Mouse (Mus musculus) liver, embryonic 14.5 days (tissue): ENCODE results near the gene Cdpf1. TPM values are rescaled to one million over a fixed set of nuclear protein-coding genes. Genes with fewer than 3 reads are reported as not detected.
A peak's percentile ranks its signal among the peaks of the same experiment; 100 is the strongest.

Experiments used
- ATAC-seq: fragments of 200-750 bp; cut with Nextera tagmentation; 2 replicates; pipeline ENCODE4 v1.8.0; 2017; ENCODE audit warnings: moderate number of reproducible peaks, mild to moderate bottlenecking, moderate library complexity; ENCODE audit not compliant: insufficient read depth
- DNase-seq, 3 experiments: peaks; one replicate each; pipeline ENCODE4 v3.0.0-alpha.2; 2012 to 2013; ENCODE audit warnings: low read depth in 3 of 3, low spot score in 3 of 3
- H3K27ac ChIP-seq: fragments of 300-500 bp; sonication (generic); 2 replicates; pipeline ENCODE4 v1.5.1; 2014; ENCODE audit warnings: moderate library complexity, mild to moderate bottlenecking, control low read depth, inconsistent platforms
- H3K27me3 ChIP-seq: fragments of 300-500 bp; sonication (generic); 2 replicates; pipeline ENCODE4 v1.6.1; 2014; ENCODE audit warnings: mild to moderate bottlenecking, low read length, moderate library complexity; ENCODE audit not compliant: control insufficient read depth, insufficient read depth
- H3K36me3 ChIP-seq: fragments of 300-500 bp; sonication (generic); replicated peaks from 2 replicates; pipeline ENCODE4 v1.6.1; 2014; ENCODE audit warnings: low read depth; ENCODE audit not compliant: control insufficient read depth, insufficient read depth
- H3K4me1 ChIP-seq, 2 experiments: fragments of 200-500 bp in 1 of 2; fragments of 300-500 bp in 1 of 2; sonication (generic) in 1 of 2; replicated peaks; 2 replicates each; pipeline ENCODE4 v1.6.1; 2012 to 2014; ENCODE audit warnings: antibody characterized with exemption in 1 of 2, inconsistent platforms in 1 of 2, low read length in 1 of 2; ENCODE audit not compliant: control insufficient read depth in 2 of 2, insufficient read depth in 2 of 2
- H3K4me2 ChIP-seq: fragments of 300-500 bp; sonication (generic); 2 replicates; pipeline ENCODE4 v1.6.1; 2014; ENCODE audit warnings: low read depth, mild to moderate bottlenecking, control low read depth, moderate library complexity
- H3K4me3 ChIP-seq, 2 experiments: fragments of 200-500 bp in 1 of 2; fragments of 300-500 bp in 1 of 2; sonication (generic) in 1 of 2; 2 replicates each; pipeline ENCODE4 v1.5.1; 2012 to 2014; ENCODE audit warnings: low read depth in 2 of 2, low read length in 2 of 2, mild to moderate bottlenecking in 2 of 2, control low read depth in 1 of 2, inconsistent platforms in 1 of 2, moderate library complexity in 1 of 2; ENCODE audit not compliant: insufficient read depth in 1 of 2
- H3K9ac ChIP-seq: fragments of 300-500 bp; sonication (generic); replicated peaks from 2 replicates; pipeline ENCODE4 v1.6.1; 2014; ENCODE audit warnings: mild to moderate bottlenecking, control low read depth, moderate library complexity
- H3K9me3 ChIP-seq: fragments of 300-500 bp; sonication (generic); 2 replicates; pipeline ENCODE4 v1.6.1; 2016; ENCODE audit warnings: low read length, mixed read lengths; ENCODE audit not compliant: control insufficient read depth
- CTCF ChIP-seq: IDR thresholded peaks from 2 replicates; pipeline ENCODE4 v1.5.1; 2016; ENCODE audit warnings: antibody characterized with exemption, low read depth, control low read depth
- EP300 ChIP-seq: IDR thresholded peaks from 2 replicates; pipeline ENCODE4 v1.6.1; 2016; ENCODE audit warnings: antibody characterized with exemption, low read depth
- WGBS: fragments of 180-500 bp; shearing (Covaris S2); extraction: QIAGEN DNeasy Blood & Tissue Kit; methylation state at CpG from one replicate; pipeline ENCODE4 v1.1.7; 2014; ENCODE audit not compliant: insufficient replicate concordance; 5-methylcytosine and 5-hydroxymethylcytosine counted together
- polyA plus RNA-seq, 2 experiments: library from polyadenylated mRNA; depleted of rRNA in 1 of 2; stranded (reverse) in 1 of 2; unstranded in 1 of 2; fragments of >200 nt; fragmentation: Nextera tagmentation in 1 of 2; extraction: Ambion mirVana in 1 of 2; gene quantifications; 2 replicates each; pipeline versions ENCODE4 v1.2.1 to v1.2.3; 2012 to 2014

Cdpf1 gene
- polyA plus RNA-seq, 2 experiments = 15.7 to 23.7 TPM

GRCm38 (mm10) chr15:85776771-85777170 is 34.7 kb downstream of the Cdpf1 start:
- 43% methylated on average over 5 of the region's 5 CpGs for WGBS
- Histone ChIP-seq H3K4me3 (no peak overlapping the region), H3K27me3 (no peaks in the 10 kb centered on the region), H3K9ac (no peak overlapping the region), H3K36me3 (no peaks in the 10 kb centered on the region), H3K27ac (no peak overlapping the region), H3K9me3 (no peaks in the 10 kb centered on the region), H3K4me2 (no peak overlapping the region), H3K4me1 (peaks cover 0 to 5% of the 10 kb centered on the region in 2 experiments; a peak in 2 of 4 replicates)
- peak; percentile 43; the same call in 1 of the 2 replicates for ATAC-seq
- peak in 1 of 3 experiments; percentile 15 for DNase-seq
- TF ChIP-seq EP300 (no peak), CTCF (no peak)

- DNase-seq = no peak
- 37% methylated on average over 2 of the region's 2 CpGs for WGBS
- Histone ChIP-seq H3K4me3 (no peak overlapping the region), H3K27me3 (no peaks in the 10 kb centered on the region), H3K4me1 (peaks cover 0 to 5% of the 10 kb centered on the region in 2 experiments; a peak in 2 of 4 replicates), H3K36me3 (no peaks in the 10 kb centered on the region), H3K9ac (no peak overlapping the region), H3K9me3 (no peaks in the 10 kb centered on the region), H3K4me2 (no peak overlapping the region), H3K27ac (no peak overlapping the region)
- ATAC-seq = no peak
- no peak for TF ChIP-seq CTCF
- no peak for TF ChIP-seq EP300
These were observed 35.3 kb downstream of the Cdpf1 start for GRCm38 (mm10) chr15:85776241-85776640.

GRCm38 (mm10) chr15:85775001-85775400 is 36.5 kb downstream of the Cdpf1 start:
- H3K36me3 ChIP-seq = no peaks in the 10 kb centered on the region
- H3K9ac ChIP-seq = no peak overlapping the region
- TF ChIP-seq CTCF = no peak
- no peak for TF ChIP-seq EP300
- no peak overlapping the region for H3K4me3 ChIP-seq
- no peaks in the 10 kb centered on the region for H3K9me3 ChIP-seq
- H3K27ac ChIP-seq = no peak overlapping the region
- no peak for DNase-seq
- H3K4me1 ChIP-seq = peaks cover 0 to 10% of the 10 kb centered on the region in 2 experiments; a peak in 2 of 4 replicates
- H3K4me2 ChIP-seq = no peak overlapping the region
- 65% methylated on average over 7 of the region's 7 CpGs for WGBS
- H3K27me3 ChIP-seq = no peaks in the 10 kb centered on the region
- ATAC-seq = no peak

GRCm38 (mm10) chr15:85774419-85774818 is 37.1 kb downstream of the Cdpf1 start:
- Histone ChIP-seq H3K9ac (no peak overlapping the region), H3K4me3 (no peak overlapping the region), H3K9me3 (no peaks in the 10 kb centered on the region), H3K36me3 (no peaks in the 10 kb centered on the region), H3K27ac (no peak overlapping the region), H3K4me2 (no peak overlapping the region), H3K4me1 (peaks cover 0 to 10% of the 10 kb centered on the region in 2 experiments; a peak in 2 of 4 replicates), H3K27me3 (no peaks in the 10 kb centered on the region)
- no peak for TF ChIP-seq EP300
- WGBS = 65% methylated on average over 9 of the region's 9 CpGs
- ATAC-seq (no peak), DNase-seq (no peak)

- H3K9me3 ChIP-seq = no peaks in the 10 kb centered on the region
- DNase-seq (no peak), ATAC-seq (0 out of 2 replicates have a peak, but pooled peaks have one; percentile 5)
- H3K4me1 ChIP-seq = peaks cover 0 to 7% of the 10 kb centered on the region in 2 experiments; a peak in 1 of 4 replicates
- TF ChIP-seq EP300 (no peak), CTCF (0 out of 2 replicates have a peak, but pooled peaks have one; percentile 11)
- peak overlapping the region; percentile 8; the same call in 1 of the 2 replicates for H3K4me2 ChIP-seq
- H3K27me3 ChIP-seq = no peaks in the 10 kb centered on the region
- H3K36me3 ChIP-seq = no peaks in the 10 kb centered on the region
- 42% methylated on average over 11 of the region's 11 CpGs for WGBS
- H3K27ac ChIP-seq = peak overlapping the region; percentile 7
- H3K9ac ChIP-seq = no peak overlapping the region
- peak overlapping the region in 1 of 2 experiments; percentile 19; a peak in 1 of 4 replicates for H3K4me3 ChIP-seq
These were observed 39.3 kb downstream of the Cdpf1 start for GRCm38 (mm10) chr15:85772146-85772740.
